Mouse (Mus musculus): ENCODE data around the gene Hrc.
A peak's percentile ranks its signal among the peaks of the same experiment; 100 is the strongest.

Hrc gene

DNA sequence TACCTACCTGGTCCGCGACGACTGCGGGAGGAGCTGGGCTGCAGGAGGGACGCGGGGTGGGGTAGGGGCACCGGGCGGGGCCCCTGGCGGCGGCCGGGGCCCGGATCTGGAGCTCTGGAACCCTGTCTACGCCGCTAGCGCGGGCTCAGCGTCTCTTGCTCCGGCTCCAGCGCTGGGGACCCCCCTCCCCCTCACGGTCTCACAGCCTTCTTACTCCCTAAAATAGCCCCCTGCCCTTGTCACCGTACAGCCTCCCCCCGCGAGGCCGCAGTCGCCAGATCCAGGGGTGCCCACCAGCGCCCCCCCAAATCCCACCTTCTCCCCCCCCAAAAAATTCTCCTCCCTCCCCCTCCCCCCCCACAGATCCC is 31.5 kb downstream of the Hrc start, which contains the start of gene Ppfia3:
Gene Ppfia3, minus strand, starts transcription at position 368 of the 368 bp plus-strand sequence.
- no peak for DNase-seq (ENCODE audit: low spot score)

DNA sequence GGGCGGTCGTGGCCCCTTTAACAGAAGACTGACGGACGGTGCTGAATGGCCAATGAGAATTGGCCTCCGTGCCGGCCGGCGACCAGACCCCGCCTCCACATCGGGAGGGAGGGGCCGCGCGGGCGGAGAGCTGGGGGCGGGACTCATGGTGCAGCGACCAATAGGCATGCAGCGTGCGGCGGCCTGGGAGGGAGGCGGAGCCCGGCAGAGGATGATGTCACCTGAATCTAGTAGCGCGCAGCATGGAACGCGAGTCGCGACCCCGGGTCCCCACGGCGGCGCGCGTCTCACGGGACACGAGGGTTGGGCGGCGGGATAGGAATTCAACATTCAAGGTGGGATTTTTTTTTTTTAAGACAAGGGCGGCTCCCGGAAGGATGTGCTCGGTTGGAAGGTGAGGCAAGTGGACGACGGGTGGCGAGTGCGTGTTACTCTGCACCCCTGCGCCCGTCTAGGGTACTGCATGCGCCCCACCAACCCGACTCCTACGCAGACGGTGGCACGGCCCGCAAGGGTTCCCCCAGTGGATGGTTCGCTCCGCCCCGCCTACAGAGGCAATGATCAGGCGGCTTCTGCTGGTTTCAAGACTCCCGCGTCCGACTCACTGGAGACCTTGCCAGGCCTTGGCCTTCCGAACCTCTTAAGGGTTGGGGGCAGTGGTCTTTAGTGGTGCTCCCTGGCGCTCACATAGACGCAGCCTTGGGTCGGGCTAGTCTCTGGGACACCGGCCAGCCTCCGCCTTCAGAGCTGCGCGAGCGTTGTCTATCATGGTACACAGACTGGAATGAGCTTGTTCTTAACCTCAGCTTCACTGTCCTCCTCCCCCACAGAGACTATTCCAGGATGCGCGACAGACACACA is 32.2 kb downstream of the Hrc start:
- DNase-seq (ENCODE audit: low spot score) = peak; percentile 97

DNA sequence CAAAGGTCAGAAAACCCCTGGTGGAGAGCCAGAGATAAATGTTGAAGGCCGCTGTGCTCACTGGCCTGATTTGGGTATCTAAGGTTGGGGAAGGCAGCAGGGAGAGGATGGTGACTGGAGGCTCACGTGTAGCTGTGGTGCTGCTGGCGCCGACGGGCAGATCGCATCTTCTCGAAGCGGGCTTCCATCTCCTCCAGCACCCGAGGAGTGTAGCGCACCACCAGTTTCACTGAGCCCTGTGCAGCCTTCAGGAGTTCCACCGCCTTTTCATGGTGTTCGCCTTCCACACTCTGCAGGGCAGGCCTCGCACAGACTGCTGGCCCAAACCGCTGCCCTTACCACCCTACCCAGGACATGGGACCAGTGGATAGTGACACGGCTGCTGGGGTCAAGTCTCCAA is 33.1 kb downstream of the Hrc start:
- DNase-seq (ENCODE audit: low spot score) = no peak

DNA sequence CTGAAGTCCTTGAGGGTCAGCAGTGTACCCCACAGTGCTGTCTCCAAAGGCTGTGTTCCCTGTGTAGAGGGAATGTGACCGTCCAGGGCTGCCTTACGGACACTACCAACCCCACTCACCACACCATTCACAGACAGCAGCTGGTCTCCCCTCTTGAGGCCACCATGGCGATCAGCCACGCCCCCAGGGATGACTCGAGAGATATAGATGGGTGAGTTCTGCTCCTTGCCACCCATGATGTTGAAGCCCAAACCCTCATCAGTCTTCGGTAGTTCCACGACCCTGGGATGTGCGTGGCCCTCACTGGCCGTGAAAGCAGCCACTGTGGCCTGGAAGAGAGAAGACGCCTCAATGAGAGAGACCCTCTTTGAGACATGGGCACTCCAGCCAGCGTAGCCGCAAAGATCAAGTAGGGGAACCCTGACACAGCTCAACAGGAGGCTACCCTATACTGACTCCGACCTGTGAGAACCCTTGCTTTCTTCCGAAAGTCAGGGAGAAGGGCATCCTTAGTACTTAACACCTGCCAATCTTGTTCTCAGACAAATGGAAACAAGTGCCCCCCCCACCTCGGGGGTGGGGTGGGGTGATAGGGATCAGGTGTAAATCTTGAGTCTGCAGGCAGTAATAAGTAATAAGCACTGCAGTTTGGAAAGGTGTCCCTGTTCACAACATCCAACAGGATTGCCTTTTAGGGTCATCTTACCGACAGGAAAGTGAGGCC is 34.1 kb downstream of the Hrc start:
- no peak for DNase-seq (ENCODE audit: low spot score)

DNA sequence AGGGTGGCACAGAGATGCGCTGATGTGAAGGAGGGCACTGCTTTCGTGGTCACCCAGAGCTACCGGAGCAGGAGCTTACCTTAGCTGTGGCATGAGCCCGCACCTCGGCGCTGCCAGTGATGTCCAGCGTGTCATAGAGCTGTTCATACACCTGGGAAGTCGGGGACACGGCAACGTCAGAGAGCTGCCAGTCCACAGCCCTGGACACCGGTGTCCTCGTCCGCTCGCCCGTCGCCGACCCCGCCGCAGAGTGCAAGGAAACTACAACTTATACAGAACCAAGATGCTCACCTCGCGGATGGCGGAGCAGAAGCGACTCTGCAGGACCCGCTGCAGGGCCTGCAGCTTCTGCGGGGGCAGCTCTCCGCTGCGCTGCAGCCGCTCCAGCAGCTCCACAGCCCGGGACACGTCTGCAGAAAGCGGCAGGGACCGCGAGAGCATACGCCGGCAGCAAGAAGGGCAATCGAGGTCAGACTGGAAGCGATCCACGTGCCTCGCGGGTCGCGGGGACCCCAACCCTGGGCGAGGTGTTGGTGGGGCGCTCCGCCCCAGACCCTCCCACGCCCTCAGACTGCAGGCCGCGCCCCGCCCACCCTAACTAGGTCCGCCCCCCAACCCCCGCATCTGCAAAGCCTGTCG is 34.9 kb downstream of the Hrc start:
- DNase-seq (ENCODE audit: low spot score) = no peak

DNA sequence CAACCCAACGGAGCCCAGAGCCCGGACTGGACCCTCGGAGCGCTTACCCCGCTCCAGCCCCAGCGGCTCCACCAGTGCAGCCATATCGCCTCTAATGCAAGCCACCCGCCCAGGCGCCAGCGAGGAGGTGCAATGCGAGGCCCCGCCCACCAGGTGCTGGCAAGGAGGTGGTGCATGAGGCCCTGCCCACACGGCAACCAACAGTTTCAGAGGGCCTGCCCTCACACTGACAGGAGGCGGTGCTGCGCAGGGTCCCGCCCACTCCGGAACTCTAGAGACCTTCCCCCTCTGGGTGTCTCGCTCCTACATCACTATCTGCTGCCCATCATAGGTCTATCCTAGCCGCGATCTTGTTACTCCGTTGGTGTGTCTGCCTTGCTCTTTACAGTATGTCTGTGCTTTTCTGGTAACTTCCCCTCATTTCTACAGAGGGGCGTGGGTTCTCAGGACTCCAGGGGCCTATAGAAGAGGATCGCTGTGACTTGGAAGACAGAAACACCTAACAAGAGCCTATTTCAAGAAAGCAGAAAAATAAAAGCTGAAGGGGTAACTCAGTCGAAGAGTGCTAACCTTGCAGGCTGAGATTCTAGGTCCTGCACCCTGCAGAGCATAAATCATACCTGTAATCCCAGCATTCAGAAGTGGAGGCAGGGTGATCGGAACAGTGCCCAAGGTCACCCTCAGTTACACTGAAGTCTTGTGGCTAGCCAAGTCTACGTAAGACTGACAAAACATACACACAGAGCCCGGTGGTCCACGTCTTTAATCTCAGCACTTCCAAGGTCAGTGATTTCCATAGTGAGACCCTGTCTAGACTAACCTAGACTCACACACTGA is 35.6 kb downstream of the Hrc start, which contains the start of gene Lin7b:
Gene Lin7b, minus strand, starts transcription at position 109 of the 837 bp plus-strand sequence.
- DNase-seq (ENCODE audit: low spot score) = peak; percentile 95

DNA sequence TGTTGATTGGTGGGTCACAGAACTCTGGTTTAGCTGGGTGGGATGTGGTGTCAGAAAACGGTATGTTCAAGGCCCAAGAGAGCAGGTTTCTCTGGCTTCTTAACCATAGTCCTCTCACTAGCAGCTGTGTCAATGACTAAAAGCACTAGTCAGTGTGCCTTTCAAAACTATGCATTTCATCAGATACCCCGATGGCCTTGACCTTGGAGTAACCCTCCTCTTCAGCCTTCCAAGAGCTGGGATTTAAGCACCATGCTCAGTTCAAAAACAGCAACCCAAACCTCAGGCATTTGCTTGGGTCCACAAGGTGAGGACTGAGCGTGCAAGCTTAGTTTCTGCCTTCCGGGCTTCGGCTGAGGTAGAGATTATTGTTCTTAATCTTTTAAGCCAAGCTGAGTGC is 37.3 kb downstream of the Hrc start:
- no peak for DNase-seq (ENCODE audit: low spot score)

DNA sequence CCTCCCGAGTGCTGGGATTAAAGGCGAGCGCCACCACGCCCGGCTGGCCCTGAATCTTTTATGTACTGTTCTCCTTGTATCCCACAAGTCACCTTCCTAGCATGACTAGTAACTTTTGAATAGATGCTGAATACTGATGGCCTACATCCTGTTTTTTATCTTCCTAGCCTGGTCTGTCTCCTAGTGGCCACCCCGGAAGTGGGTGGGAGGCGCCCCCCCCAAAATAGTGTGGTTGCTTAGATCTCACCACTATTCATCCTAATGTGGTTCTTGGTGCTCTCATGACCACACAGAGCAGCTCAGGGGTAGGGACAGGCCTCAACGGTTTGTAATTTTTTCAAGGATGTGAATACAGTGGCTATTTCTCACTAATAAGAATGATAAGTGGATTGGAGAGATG is 39.5 kb downstream of the Hrc start:
- DNase-seq (ENCODE audit: low spot score) = no peak

DNA sequence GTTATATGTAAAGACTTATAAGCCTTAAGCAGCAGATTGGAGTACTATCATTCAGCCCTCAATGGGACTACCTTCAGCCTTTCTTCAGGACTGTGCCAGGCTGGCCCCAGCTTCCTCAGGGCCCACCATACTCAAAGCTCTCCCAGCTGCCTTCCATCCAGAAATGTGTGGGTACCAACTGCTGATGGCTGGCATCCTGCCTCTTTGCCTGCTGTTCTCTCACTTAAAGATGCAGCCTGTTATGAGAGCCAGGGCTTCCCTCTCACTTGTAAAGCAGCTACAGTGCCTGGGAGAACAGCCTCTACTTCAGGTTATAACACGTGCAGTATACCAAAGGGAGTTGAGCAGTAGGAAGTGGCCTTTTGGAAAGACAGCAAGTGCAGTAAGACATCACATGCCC is 41.0 kb downstream of the Hrc start:
- DNase-seq (ENCODE audit: low spot score) = no peak

DNA sequence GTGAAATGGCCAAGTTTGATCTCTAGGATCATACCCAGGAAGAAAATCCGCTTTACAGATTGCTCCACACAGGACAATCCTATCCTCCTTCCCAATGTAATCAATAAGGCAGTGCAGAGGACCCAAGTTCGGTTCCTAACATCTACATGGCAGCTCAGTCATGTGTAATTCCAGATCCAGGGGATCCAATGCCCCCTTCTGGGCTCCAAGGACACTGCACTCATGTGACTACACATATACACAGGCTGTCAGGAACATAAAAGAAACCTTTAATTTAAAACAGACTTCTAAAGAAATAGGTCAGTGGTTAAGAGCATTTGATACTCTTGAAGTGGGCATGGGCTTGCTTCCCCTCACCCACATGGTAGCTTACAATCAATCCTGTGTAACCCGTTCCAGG is 51.0 kb downstream of the Hrc start:
- no peak for DNase-seq (ENCODE audit: low spot score)

Data from embryo, embryonic 10 days (tissue).